Mouse (Mus musculus): ENCODE measurements around the gene Phkg1. TPM values are rescaled to one million over a fixed set of nuclear protein-coding genes. Genes with fewer than 3 reads are reported as not detected.

Phkg1 gene
- polyA plus RNA-seq, 1 experiment from 2014 or later, result 0.42 TPM

- Histone ChIP-seq H3K9ac (ENCODE audit: low read depth, low read length) (peak overlapping the region; percentile 93), H3K4me3 (ENCODE audit: low read depth, low read length) (peak overlapping the region; percentile 85), H3K4me2 (peak overlapping the region; percentile 93), H3K9me3 (replicated peaks; ENCODE audit: control insufficient read depth, low read length) (no peaks in the 10 kb centered on the region), H3K4me1 (ENCODE audit: control insufficient read depth, insufficient read depth, low read length) (peaks cover 3% of the 10 kb centered on the region; the same call in 1 of the 2 replicates), H3K27ac (ENCODE audit: low read depth, low read length) (peak overlapping the region; percentile 95), H3K27me3 (ENCODE audit: control insufficient read depth, insufficient read depth, low read length) (no peaks in the 10 kb centered on the region), H3K36me3 (ENCODE audit: control insufficient read depth, insufficient read depth, low read length) (peaks cover 17% of the 10 kb centered on the region)
- 26% methylated on average over 10 of the region's 10 CpGs for WGBS (ENCODE audit: insufficient replicate concordance)
- ATAC-seq (replicated peaks; ENCODE audit: insufficient number of reproducible peaks, low FRiP score, low TSS enrichment), result no peak
Measured at GRCm38 (mm10) chr5:129886271-129886670, 12.1 kb downstream of the Phkg1 start.

- 71% methylated on average over 3 of the region's 3 CpGs for WGBS (ENCODE audit: insufficient replicate concordance)
- peaks cover 21% of the 10 kb centered on the region for H3K36me3 ChIP-seq (ENCODE audit: control insufficient read depth, insufficient read depth, low read length)
- no peak overlapping the region for H3K9ac ChIP-seq (ENCODE audit: low read depth, low read length)
- H3K27me3 ChIP-seq (ENCODE audit: control insufficient read depth, insufficient read depth, low read length), result no peaks in the 10 kb centered on the region
- H3K4me2 ChIP-seq, result no peak overlapping the region
- no peak for ATAC-seq (replicated peaks; ENCODE audit: insufficient number of reproducible peaks, low FRiP score, low TSS enrichment)
- H3K27ac ChIP-seq (ENCODE audit: low read depth, low read length), result no peak overlapping the region
- no peak overlapping the region for H3K4me3 ChIP-seq (ENCODE audit: low read depth, low read length)
- H3K9me3 ChIP-seq (replicated peaks; ENCODE audit: control insufficient read depth, low read length), result no peaks in the 10 kb centered on the region
- H3K4me1 ChIP-seq (ENCODE audit: control insufficient read depth, insufficient read depth, low read length), result peaks cover 8% of the 10 kb centered on the region
Measured at GRCm38 (mm10) chr5:129879888-129880287, 18.5 kb downstream of the Phkg1 start.

GRCm38 (mm10) chr5:129878946-129879345 lies 19.4 kb downstream of the Phkg1 start:
- H3K27ac ChIP-seq (ENCODE audit: low read depth, low read length), result no peak overlapping the region

GRCm38 (mm10) chr5:129877731-129878455 lies 20.5 kb downstream of the Phkg1 start:
- ATAC-seq (replicated peaks; ENCODE audit: insufficient number of reproducible peaks, low FRiP score, low TSS enrichment), result no peak
- Histone ChIP-seq H3K27me3 (ENCODE audit: control insufficient read depth, insufficient read depth, low read length) (no peaks in the 10 kb centered on the region), H3K4me3 (ENCODE audit: low read depth, low read length) (no peak overlapping the region), H3K4me2 (no peak overlapping the region), H3K27ac (ENCODE audit: low read depth, low read length) (0 out of 2 replicates have a peak overlapping the region, but pooled peaks have one; percentile 10), H3K9me3 (replicated peaks; ENCODE audit: control insufficient read depth, low read length) (no peaks in the 10 kb centered on the region), H3K36me3 (ENCODE audit: control insufficient read depth, insufficient read depth, low read length) (peaks cover 12% of the 10 kb centered on the region), H3K4me1 (ENCODE audit: control insufficient read depth, insufficient read depth, low read length) (peaks cover 8% of the 10 kb centered on the region), H3K9ac (ENCODE audit: low read depth, low read length) (no peak overlapping the region)
- 56% methylated on average over 9 of the region's 9 CpGs for WGBS (ENCODE audit: insufficient replicate concordance)

More at GRCm38 (mm10) chr5:129878946-129879345, 19.4 kb downstream of the Phkg1 start:
- H3K9ac ChIP-seq (ENCODE audit: low read depth, low read length), result no peak overlapping the region
- peaks cover 8% of the 10 kb centered on the region for H3K4me1 ChIP-seq (ENCODE audit: control insufficient read depth, insufficient read depth, low read length)
- no peak overlapping the region for H3K4me3 ChIP-seq (ENCODE audit: low read depth, low read length)
- no peak overlapping the region for H3K4me2 ChIP-seq
- no peaks in the 10 kb centered on the region for H3K9me3 ChIP-seq (replicated peaks; ENCODE audit: control insufficient read depth, low read length)
- no peaks in the 10 kb centered on the region for H3K27me3 ChIP-seq (ENCODE audit: control insufficient read depth, insufficient read depth, low read length)
- ATAC-seq (replicated peaks; ENCODE audit: insufficient number of reproducible peaks, low FRiP score, low TSS enrichment), result no peak
- WGBS (ENCODE audit: insufficient replicate concordance), result 36% methylated on average over 2 of the region's 2 CpGs
- H3K36me3 ChIP-seq (ENCODE audit: control insufficient read depth, insufficient read depth, low read length), result peaks cover 15% of the 10 kb centered on the region

- H3K36me3 ChIP-seq (ENCODE audit: control insufficient read depth, insufficient read depth, low read length), result no peaks in the 10 kb centered on the region; the same call in 1 of the 2 replicates
- no peak overlapping the region for H3K4me3 ChIP-seq (ENCODE audit: low read depth, low read length)
- H3K4me1 ChIP-seq (ENCODE audit: control insufficient read depth, insufficient read depth, low read length), result peaks cover 8% of the 10 kb centered on the region
- ATAC-seq (replicated peaks; ENCODE audit: insufficient number of reproducible peaks, low FRiP score, low TSS enrichment), result no peak
- H3K9ac ChIP-seq (ENCODE audit: low read depth, low read length), result no peak overlapping the region
- no peak overlapping the region for H3K4me2 ChIP-seq
- no peaks in the 10 kb centered on the region for H3K27me3 ChIP-seq (ENCODE audit: control insufficient read depth, insufficient read depth, low read length)
- H3K9me3 ChIP-seq (replicated peaks; ENCODE audit: control insufficient read depth, low read length), result no peaks in the 10 kb centered on the region
- H3K27ac ChIP-seq (ENCODE audit: low read depth, low read length), result no peak overlapping the region
- 75% methylated on average over 11 of the region's 11 CpGs for WGBS (ENCODE audit: insufficient replicate concordance)
Measured at GRCm38 (mm10) chr5:129875098-129875497, 23.3 kb downstream of the Phkg1 start.

- Histone ChIP-seq H3K36me3 (ENCODE audit: control insufficient read depth, insufficient read depth, low read length) (no peaks in the 10 kb centered on the region), H3K27me3 (ENCODE audit: control insufficient read depth, insufficient read depth, low read length) (no peaks in the 10 kb centered on the region), H3K9me3 (replicated peaks; ENCODE audit: control insufficient read depth, low read length) (no peaks in the 10 kb centered on the region), H3K4me3 (ENCODE audit: low read depth, low read length) (no peak overlapping the region), H3K9ac (ENCODE audit: low read depth, low read length) (no peak overlapping the region), H3K4me2 (no peak overlapping the region), H3K27ac (ENCODE audit: low read depth, low read length) (no peak overlapping the region), H3K4me1 (ENCODE audit: control insufficient read depth, insufficient read depth, low read length) (peaks cover 8% of the 10 kb centered on the region)
- 80% methylated on average over 12 of the region's 12 CpGs for WGBS (ENCODE audit: insufficient replicate concordance)
- no peak for ATAC-seq (replicated peaks; ENCODE audit: insufficient number of reproducible peaks, low FRiP score, low TSS enrichment)
Measured at GRCm38 (mm10) chr5:129873942-129874341, 24.4 kb downstream of the Phkg1 start.

GRCm38 (mm10) chr5:129871238-129871637 lies 27.1 kb downstream of the Phkg1 start:
- 76% methylated on average over 2 of the region's 2 CpGs for WGBS (ENCODE audit: insufficient replicate concordance)
- ATAC-seq (replicated peaks; ENCODE audit: insufficient number of reproducible peaks, low FRiP score, low TSS enrichment), result no peak
- H3K4me3 ChIP-seq (ENCODE audit: low read depth, low read length), result no peak overlapping the region
- H3K9me3 ChIP-seq (replicated peaks; ENCODE audit: control insufficient read depth, low read length), result no peaks in the 10 kb centered on the region
- no peak overlapping the region for H3K27ac ChIP-seq (ENCODE audit: low read depth, low read length)
- H3K4me2 ChIP-seq, result no peak overlapping the region
- H3K4me1 ChIP-seq (ENCODE audit: control insufficient read depth, insufficient read depth, low read length), result no peaks in the 10 kb centered on the region
- H3K36me3 ChIP-seq (ENCODE audit: control insufficient read depth, insufficient read depth, low read length), result no peaks in the 10 kb centered on the region
- H3K27me3 ChIP-seq (ENCODE audit: control insufficient read depth, insufficient read depth, low read length), result no peaks in the 10 kb centered on the region
- no peak overlapping the region for H3K9ac ChIP-seq (ENCODE audit: low read depth, low read length)

- Histone ChIP-seq H3K27me3 (ENCODE audit: control insufficient read depth, insufficient read depth, low read length) (no peaks in the 10 kb centered on the region), H3K36me3 (ENCODE audit: control insufficient read depth, insufficient read depth, low read length) (no peaks in the 10 kb centered on the region), H3K4me2 (no peak overlapping the region), H3K9me3 (replicated peaks; ENCODE audit: control insufficient read depth, low read length) (no peaks in the 10 kb centered on the region), H3K9ac (ENCODE audit: low read depth, low read length) (no peak overlapping the region), H3K4me3 (ENCODE audit: low read depth, low read length) (no peak overlapping the region), H3K4me1 (ENCODE audit: control insufficient read depth, insufficient read depth, low read length) (no peaks in the 10 kb centered on the region), H3K27ac (ENCODE audit: low read depth, low read length) (no peak overlapping the region)
- ATAC-seq (replicated peaks; ENCODE audit: insufficient number of reproducible peaks, low FRiP score, low TSS enrichment), result no peak
- whole genome bisulfite sequencing (ENCODE audit: insufficient replicate concordance), result 80% methylated on average over 19 of the region's 19 CpGs
Measured at GRCm38 (mm10) chr5:129869238-129869995, 28.9 kb downstream of the Phkg1 start.

Data from heart, embryonic 11.5 days (tissue).